Comparison of ENCODE assay signal across 26 mouse cellular contexts in the genomic region with DNA sequence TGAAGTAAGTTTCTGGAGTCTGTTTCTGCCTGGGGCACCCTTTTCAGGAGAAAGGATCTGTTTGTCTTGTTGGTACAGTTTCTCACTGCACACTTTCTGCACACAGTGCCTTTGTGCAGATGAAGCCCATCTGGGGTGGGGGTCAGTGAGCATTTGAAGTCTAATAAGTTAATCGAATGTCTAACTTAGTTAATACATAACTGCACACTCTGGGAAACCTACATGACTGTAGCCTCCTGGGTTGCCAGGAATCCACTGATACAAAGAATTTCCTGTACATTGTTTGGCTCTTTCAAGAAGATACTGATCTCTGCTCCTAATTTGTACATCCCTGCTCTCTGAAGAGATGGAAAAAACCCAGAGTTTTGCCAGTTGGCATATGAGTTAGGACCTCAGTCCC.
A peak's percentile ranks its signal among the peaks of the same experiment; 100 is the strongest.
DNase-seq lines count a peak whose midpoint lies in the region; ATAC-seq lines count a peak whose summit lies in the region.
"Had no signal": no experiment of that assay in that cellular context is flagged by ENCODE, and none has a peak within 500 bp of the region (broad histone marks: within the 10 kb centered on the region; RNA-seq: fewer than 3 reads in every experiment).

No protein-coding gene starts in this region.

- H3K4me2 ChIP-seq in kidney, embryonic 16.5 days (replicated peaks; ENCODE audit: low read depth, low read length): no peak overlapping the region
- H3K4me2 ChIP-seq: heart, embryonic 15.5 days; hindbrain, embryonic 13.5 days; limb, embryonic 15.5 days; liver, embryonic 13.5 days; midbrain, embryonic 11.5 days had no signal

- H3K9me3 ChIP-seq in kidney, embryonic 16.5 days (ENCODE audit: low read length): no peaks in the 10 kb centered on the region
- H3K9me3 ChIP-seq: heart, embryonic 10.5 days; heart, embryonic 15.5 days; hindbrain, embryonic 13.5 days; limb, embryonic 10.5 days; limb, embryonic 15.5 days; liver, embryonic 13.5 days had no signal

- H3K27ac ChIP-seq in kidney, embryonic 16.5 days (ENCODE audit: low read length): peak overlapping the region; percentile 86
- H3K27ac ChIP-seq: heart, embryonic 10.5 days; heart, embryonic 15.5 days; hindbrain, embryonic 13.5 days; limb, embryonic 10.5 days; liver, embryonic 13.5 days had no signal

- 55% methylated on average over 1 of the region's 1 CpGs for WGBS in kidney, embryonic 16.5 days

- intact Hi-C loops in left cerebral cortex, postnatal 36 days (cut with DNase I): no loop called here

- H3K9ac ChIP-seq in kidney, embryonic 16.5 days (replicated peaks; ENCODE audit: low read length): no peak overlapping the region
- H3K9ac ChIP-seq: heart, embryonic 15.5 days; hindbrain, embryonic 13.5 days; limb, embryonic 15.5 days; liver, embryonic 13.5 days had no signal

- peak; percentile 87 for ATAC-seq in kidney, embryonic 16.5 days (ENCODE audit: low FRiP score, low TSS enrichment)
- ATAC-seq: forebrain, embryonic 14.5 days; intestine, embryonic 16.5 days; midbrain, embryonic 16.5 days had no signal

- H3K4me1 ChIP-seq in kidney, embryonic 16.5 days (ENCODE audit: insufficient read depth, low read length): peaks cover 31% of the 10 kb centered on the region
- H3K4me1 ChIP-seq: heart, embryonic 10.5 days; heart, embryonic 15.5 days; limb, embryonic 10.5 days; limb, embryonic 15.5 days had no signal

- H3K27me3 ChIP-seq in kidney, embryonic 16.5 days (ENCODE audit: insufficient read depth, low read length): no peaks in the 10 kb centered on the region
- H3K27me3 ChIP-seq: CH12.LX; heart, embryonic 15.5 days; hindbrain, embryonic 13.5 days; limb, embryonic 15.5 days; liver, embryonic 13.5 days had no signal

- no peak overlapping the region for H3K4me3 ChIP-seq in kidney, embryonic 16.5 days (ENCODE audit: low read length)
- H3K4me3 ChIP-seq: heart, embryonic 10.5 days; heart, embryonic 15.5 days; hindbrain, embryonic 13.5 days; limb, embryonic 10.5 days; limb, embryonic 15.5 days; liver, embryonic 13.5 days had no signal

- peak; percentile 1 for DNase-seq in lung, postnatal 25 days (ENCODE audit: low spot score)
- no peak for DNase-seq in lung, postnatal 14 days
- peak; percentile 11 for DNase-seq in adipocyte (ENCODE audit: low spot score)
- DNase-seq in kidney, postnatal 4 days: peak; percentile 32 to 62
- DNase-seq in B cell, adult 2 months: no peak
- DNase-seq in right cerebral cortex, postnatal 4 days: no peak
- no peak for DNase-seq in left cerebral cortex, postnatal 36 days (ENCODE audit: low spot score in 2 of 2)
- DNase-seq: adrenal gland, postnatal 36 days; cerebellum, adult 18-20 months; cerebellum, postnatal 10 days; gastrocnemius, postnatal 14 days; heart, postnatal 36 days; liver, embryonic 13.5 days; lung, adult 18-20 months; lung, postnatal 10 days had no signal

- H3K36me3 ChIP-seq in kidney, embryonic 16.5 days (ENCODE audit: insufficient read depth, low read length): no peaks in the 10 kb centered on the region; the same call in 1 of the 2 replicates
- H3K36me3 ChIP-seq: heart, embryonic 10.5 days; hindbrain, embryonic 13.5 days; limb, embryonic 15.5 days; liver, embryonic 13.5 days had no signal

Comparison
In these comparisons a context has a peak if more than half of its experiments do, and no peak if none do; other contexts are left out.
1. DNase-seq: peak in lung, postnatal 25 days (single experiment), adipocyte (single experiment) and kidney, postnatal 4 days (2 of 2); none in lung, postnatal 14 days (single experiment), B cell, adult 2 months (0 of 2), right cerebral cortex, postnatal 4 days (single experiment) and left cerebral cortex, postnatal 36 days (0 of 2).